In the genomic region with DNA sequence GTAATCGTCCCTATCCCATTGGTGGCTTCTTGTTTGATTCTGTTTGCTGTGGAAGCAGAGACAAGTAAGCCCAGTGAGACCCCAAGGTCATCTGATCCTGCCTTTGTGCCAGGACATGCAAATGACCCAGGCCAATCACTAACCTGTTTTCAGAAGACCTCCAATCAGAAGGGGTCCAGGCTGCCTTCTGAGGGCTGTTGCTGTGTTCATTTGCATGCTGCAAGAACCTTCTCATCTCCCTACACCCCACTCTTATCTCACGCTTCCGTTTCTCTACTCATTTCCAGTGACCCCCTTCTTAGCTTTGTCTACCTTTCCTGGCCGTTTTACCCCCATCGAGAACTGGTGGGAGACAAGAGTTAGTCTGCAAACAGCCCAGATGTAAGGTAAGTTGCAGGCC, we compare ENCODE assay signal across 8 mouse cellular contexts. TPM values are rescaled to one million over a fixed set of nuclear protein-coding genes. Genes with fewer than 3 reads are reported as not detected.
DNase-seq lines count a peak whose midpoint lies in the region; ATAC-seq lines count a peak whose summit lies in the region.

A gene (plus strand): TSS at position 229 of the 400 bp plus-strand sequence.

- H3K4me1 ChIP-seq in liver, embryonic 11.5 days (replicated peaks; ENCODE audit: control insufficient read depth, insufficient read depth, low read length), result peaks cover 8% of the 10 kb centered on the region
- H3K4me1 ChIP-seq in brown adipose tissue, adult 24 weeks (ENCODE audit: control insufficient read depth, insufficient read depth, insufficient read length, low read length), result no peaks in the 10 kb centered on the region
- peaks cover 16 to 22% of the 10 kb centered on the region in 2 experiments for H3K4me1 ChIP-seq in heart, embryonic 14.5 days (ENCODE audit: control insufficient read depth in 2 of 2, insufficient read depth in 2 of 2, low read length in 2 of 2)
- H3K4me1 ChIP-seq in liver, embryonic 16.5 days (ENCODE audit: control insufficient read depth, low read depth, low read length), result no peaks in the 10 kb centered on the region; the same call in 1 of the 2 replicates

- WGBS in liver, embryonic 11.5 days, result 41% methylated on average over 5 of the region's 5 CpGs
- WGBS in heart, embryonic 14.5 days, result 20% methylated on average over 5 of the region's 5 CpGs
- WGBS in liver, embryonic 16.5 days (ENCODE audit: insufficient replicate concordance), result 31% methylated on average over 5 of the region's 5 CpGs

- H3K9ac ChIP-seq in liver, embryonic 11.5 days (ENCODE audit: low read depth, low read length), result peak within 1 kb of the TSS; percentile 21; the same call in 1 of the 2 replicates
- H3K9ac ChIP-seq in heart, embryonic 14.5 days (ENCODE audit: low read length), result peak within 1 kb of the TSS; percentile 75
- H3K9ac ChIP-seq in liver, embryonic 16.5 days (ENCODE audit: low read depth, low read length), result no peak within 1 kb of the TSS

- no peaks in the 10 kb centered on the region for H3K36me3 ChIP-seq in liver, embryonic 11.5 days (ENCODE audit: control insufficient read depth, insufficient read depth, low read length)
- H3K36me3 ChIP-seq in heart, embryonic 14.5 days (ENCODE audit: control insufficient read depth, insufficient read depth, low read length), result no peaks in the 10 kb centered on the region
- no peaks in the 10 kb centered on the region for H3K36me3 ChIP-seq in liver, embryonic 16.5 days (ENCODE audit: control insufficient read depth, insufficient read depth)

- 0 out of 2 replicates have a peak, but pooled peaks have one; percentile 37 for ATAC-seq in liver, embryonic 11.5 days (replicated peaks; ENCODE audit: low FRiP score)
- peak; percentile 57 for ATAC-seq in heart, embryonic 14.5 days (ENCODE audit: insufficient number of reproducible peaks, insufficient read depth, low FRiP score, low read depth)
- ATAC-seq in liver, embryonic 16.5 days (ENCODE audit: low read depth), result no peak

- no peaks in the 10 kb centered on the region for H3K27me3 ChIP-seq in liver, embryonic 11.5 days (replicated peaks; ENCODE audit: control insufficient read depth, insufficient read depth, low read length)
- no peaks in the 10 kb centered on the region for H3K27me3 ChIP-seq in heart, embryonic 14.5 days (ENCODE audit: control insufficient read depth, insufficient read depth, low read length)
- no peaks in the 10 kb centered on the region for H3K27me3 ChIP-seq in liver, embryonic 16.5 days (ENCODE audit: control insufficient read depth, insufficient read depth, low read depth, low read length)

- DNase-seq in liver, embryonic 11.5 days (ENCODE audit: low spot score), result no peak
- no peak for DNase-seq in liver
- no peak for DNase-seq in thymus, postnatal 36 days
- DNase-seq in cerebellum, postnatal 4 days (ENCODE audit: low spot score in 2 of 2), result no peak
- no peak for DNase-seq in right cerebral cortex, postnatal 14 days

- H3K4me3 ChIP-seq in liver, embryonic 11.5 days (ENCODE audit: low read depth, low read length), result peak within 1 kb of the TSS; percentile 18
- H3K4me3 ChIP-seq in brown adipose tissue, adult 24 weeks (ENCODE audit: insufficient read depth, low read depth, low read length), result peak within 1 kb of the TSS; percentile 29
- H3K4me3 ChIP-seq in heart, embryonic 14.5 days (ENCODE audit: control insufficient read depth in 1 of 2, insufficient read depth in 1 of 2, low read depth in 1 of 2, low read length in 2 of 2), result peak within 1 kb of the TSS; percentile 45 to 51
- H3K4me3 ChIP-seq in liver, embryonic 16.5 days (ENCODE audit: low read depth, low read length), result peak within 1 kb of the TSS; percentile 0; the same call in 1 of the 2 replicates

- H3K9me3 ChIP-seq in liver, embryonic 11.5 days (ENCODE audit: control insufficient read depth, low read length), result no peaks in the 10 kb centered on the region
- no peaks in the 10 kb centered on the region for H3K9me3 ChIP-seq in heart, embryonic 14.5 days (ENCODE audit: control insufficient read depth, low read length)
- no peaks in the 10 kb centered on the region for H3K9me3 ChIP-seq in liver, embryonic 16.5 days (replicated peaks; ENCODE audit: control insufficient read depth, low read length)

- H3K27ac ChIP-seq in liver, embryonic 11.5 days (ENCODE audit: low read depth, low read length), result no peak within 1 kb of the TSS
- peak within 1 kb of the TSS; percentile 35 for H3K27ac ChIP-seq in brown adipose tissue, adult 24 weeks (replicated peaks; ENCODE audit: low read depth, low read length)
- H3K27ac ChIP-seq in heart, embryonic 14.5 days (replicated peaks in 1 of 2; ENCODE audit: control insufficient read depth in 1 of 2, insufficient read depth in 1 of 2, low read depth in 2 of 2, low read length in 2 of 2), result peak within 1 kb of the TSS; percentile 95 to 96
- H3K27ac ChIP-seq in liver, embryonic 16.5 days (ENCODE audit: low read length), result no peak within 1 kb of the TSS

- peak within 1 kb of the TSS; percentile 38 for H3K4me2 ChIP-seq in liver, embryonic 11.5 days
- H3K4me2 ChIP-seq in heart, embryonic 14.5 days (ENCODE audit: low read length), result peak within 1 kb of the TSS; percentile 72
- H3K4me2 ChIP-seq in liver, embryonic 16.5 days (ENCODE audit: low read depth, low read length), result peak within 1 kb of the TSS; percentile 36

RNA-seq across cellular contexts. Expression of the gene that starts here (rescaled TPM):
- 4.8 and 5.9 TPM in 2 replicates for polyA plus RNA-seq in liver, embryonic 11.5 days (2014; fragmentation: Nextera tagmentation; extraction: Ambion mirVana)
- polyA plus RNA-seq in brown adipose tissue, adult 24 weeks (2012; ENCODE audit: insufficient read depth, insufficient read length, missing spikeins), result 6.2 and 7.6 TPM in 2 replicates
- polyA plus RNA-seq in heart, embryonic 14.5 days (2014; fragmentation: Nextera tagmentation; extraction: Ambion mirVana), result 46.9 and 60.9 TPM in 2 replicates
- polyA plus RNA-seq in liver, embryonic 16.5 days (2015; fragmentation: Nextera tagmentation; extraction: Ambion mirVana), result 0.83 and 0.88 TPM in 2 replicates

Comparison
In these comparisons a context has a peak if more than half of its experiments do, and no peak if none do; other contexts are left out.
1. H3K27ac ChIP-seq: peak in brown adipose tissue, adult 24 weeks (single experiment) and heart, embryonic 14.5 days (2 of 2); none in liver, embryonic 11.5 days (single experiment) and liver, embryonic 16.5 days (single experiment).
2. Peak in every context shown above with its lines, with median percentiles within 50 percentile points of each other: H3K4me2 ChIP-seq and H3K4me3 ChIP-seq.